Mouse (Mus musculus) limb, embryonic 10.5 days (tissue): ENCODE results near the gene Gm10486. TPM values are rescaled to one million over a fixed set of nuclear protein-coding genes. Genes with fewer than 3 reads are reported as not detected.
"Not testable (repeated sequence)": the region's sequence is repeated elsewhere in the genome, so short reads cannot be mapped to it uniquely, and the experiment has no call there.

Source experiments
- DNase-seq: peaks from one replicate; pipeline ENCODE4 v3.0.0-alpha.2; 2017; ENCODE audit warnings: low spot score
- H3K27ac ChIP-seq: fragments of 300-500 bp; sonication (generic); 2 replicates; pipeline ENCODE4 v1.5.1; 2016; ENCODE audit warnings: mild to moderate bottlenecking
- H3K27me3 ChIP-seq: fragments of 300-500 bp; sonication (generic); 2 replicates; pipeline ENCODE4 v1.6.1; 2016; ENCODE audit warnings: low read depth, mild to moderate bottlenecking; ENCODE audit not compliant: poor library complexity, severe bottlenecking
- H3K36me3 ChIP-seq: fragments of 300-500 bp; sonication (generic); 2 replicates; pipeline ENCODE4 v1.6.1; 2016; ENCODE audit warnings: mild to moderate bottlenecking, moderate library complexity
- H3K4me1 ChIP-seq: fragments of 300-500 bp; sonication (generic); 2 replicates; pipeline ENCODE4 v1.6.1; 2016
- H3K4me3 ChIP-seq: fragments of 300-500 bp; sonication (generic); 2 replicates; pipeline ENCODE4 v1.5.1; 2016; ENCODE audit warnings: mild to moderate bottlenecking, moderate library complexity
- H3K9me3 ChIP-seq: fragments of 300-500 bp; sonication (generic); replicated peaks from 2 replicates; pipeline ENCODE4 v1.6.1; 2016; ENCODE audit warnings: mild to moderate bottlenecking
- WGBS: fragments of 180-500 bp; shearing (Covaris S2); methylation state at CpG from one replicate; pipeline ENCODE4 v1.1.7; 2016; 5-methylcytosine and 5-hydroxymethylcytosine counted together
- polyA plus RNA-seq: library from polyadenylated mRNA; unstranded; fragments of >200 nt; fragmentation: Nextera tagmentation; extraction: Ambion mirVana; gene quantifications from 2 replicates; pipeline ENCODE4 v1.2.1, GENCODE M21; 2016

Gm10486 gene
- polyA plus RNA-seq: not detected in 2 replicates

DNA sequence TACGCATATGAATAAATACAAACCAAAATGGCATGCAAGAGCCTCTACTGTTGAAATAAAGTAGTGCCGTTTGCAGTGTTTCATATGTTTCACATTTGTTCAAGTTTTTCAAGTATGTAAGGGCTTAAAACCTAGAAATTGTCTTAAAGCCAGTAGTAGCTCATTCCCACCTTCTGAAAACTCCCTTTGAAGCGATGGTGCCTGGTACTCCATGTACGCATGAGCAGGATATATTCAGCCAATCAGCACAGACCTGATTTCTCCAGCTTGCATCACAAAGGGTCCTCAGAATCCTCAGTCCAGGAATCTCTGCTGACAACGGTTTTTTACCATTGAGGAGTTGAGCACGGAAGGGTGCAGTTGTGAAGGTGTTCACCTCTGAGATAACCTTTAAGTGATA is at the start of gene Gm10486:
Gm10486 (plus strand) TSS at position 301 of the 400 bp plus-strand sequence.
- H3K4me3 ChIP-seq, H3K27me3 ChIP-seq, H3K4me1 ChIP-seq, H3K27ac ChIP-seq, DNase-seq, H3K36me3 ChIP-seq, H3K9me3 ChIP-seq: not testable (repeated sequence)
- no CpG with 5 or more reads among the region's 6 CpGs for WGBS
